Mouse (Mus musculus): ENCODE measurements at regions not wholly inside any gene's neighbourhood (a gene's known extent, or its start where the extent isn't known, plus 50 kb on each side); places are given as distances from the start of the nearest gene placed in this dataset.
A peak's percentile ranks its signal among the peaks of the same experiment; 100 is the strongest.
"Not testable (repeated sequence)": the region's sequence is repeated elsewhere in the genome, so short reads cannot be mapped to it uniquely, and the experiment has no call there.

DNA sequence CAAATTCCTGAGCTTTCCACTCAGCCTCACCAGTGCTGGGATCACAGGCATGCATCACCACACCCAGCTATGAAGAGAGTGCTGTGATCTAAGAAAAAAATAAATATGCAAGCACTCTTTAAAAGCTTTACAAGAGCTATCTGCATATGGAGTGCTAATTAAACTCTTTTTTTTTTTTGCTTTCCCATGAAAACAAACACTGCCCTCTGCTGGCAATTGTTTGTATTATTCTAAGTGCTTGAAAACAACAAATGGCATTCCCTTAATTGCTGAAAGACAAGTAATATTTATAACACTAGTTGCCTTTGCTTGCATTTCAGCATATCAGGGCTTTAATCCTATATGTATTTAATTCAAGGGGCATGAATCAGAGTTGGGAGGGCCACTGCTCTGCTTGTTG is 91.8 kb downstream of the 5730507C01Rik start:
- peak; percentile 50 for TF ChIP-seq CTCF (IDR thresholded peaks at IDR 0.05; ENCODE audit: low read depth)
- not testable (repeated sequence) for H3K27me3 ChIP-seq (replicated peaks; ENCODE audit: control insufficient read depth, insufficient read depth, low read length); H3K4me3 ChIP-seq (ENCODE audit: low read depth, low read length); H3K4me2 ChIP-seq (replicated peaks; ENCODE audit: low read depth); H3K9me3 ChIP-seq (ENCODE audit: control insufficient read depth); H3K4me1 ChIP-seq (replicated peaks; ENCODE audit: control insufficient read depth, insufficient read depth, low read length); ATAC-seq; H3K36me3 ChIP-seq (ENCODE audit: control insufficient read depth, insufficient read depth); H3K9ac ChIP-seq (ENCODE audit: low read depth, low read length); H3K27ac ChIP-seq (ENCODE audit: low read depth, low read length)

DNA sequence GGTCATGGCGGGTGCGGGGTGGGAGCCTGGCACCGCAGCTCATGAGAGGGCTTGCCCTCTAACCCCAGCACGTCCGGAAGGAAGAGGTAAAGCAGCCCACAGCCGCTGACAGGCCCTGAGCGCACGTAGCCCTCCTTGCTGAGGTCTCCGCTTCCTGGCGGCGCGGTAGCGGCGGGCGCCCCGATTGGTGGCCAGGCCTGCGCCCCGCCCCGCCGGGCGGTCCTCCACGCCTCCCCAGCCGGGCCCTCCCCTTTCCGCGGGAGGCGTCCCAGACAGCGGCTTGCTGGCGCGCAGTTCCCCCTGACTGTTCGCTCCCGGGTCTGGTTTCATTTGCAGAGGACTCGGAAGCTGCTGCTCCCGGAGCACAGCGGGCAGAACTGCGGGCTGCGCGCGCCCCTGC is 95.5 kb downstream of the 5730507C01Rik start:
- Histone ChIP-seq H3K4me3 (ENCODE audit: low read depth, low read length) (peak overlapping the region; percentile 69), H3K4me2 (replicated peaks; ENCODE audit: low read depth) (peak overlapping the region; percentile 74), H3K9ac (ENCODE audit: low read depth, low read length) (peak overlapping the region; percentile 57), H3K36me3 (ENCODE audit: control insufficient read depth, insufficient read depth) (no peaks in the 10 kb centered on the region), H3K9me3 (ENCODE audit: control insufficient read depth) (no peaks in the 10 kb centered on the region), H3K27me3 (replicated peaks; ENCODE audit: control insufficient read depth, insufficient read depth, low read length) (no peaks in the 10 kb centered on the region), H3K4me1 (replicated peaks; ENCODE audit: control insufficient read depth, insufficient read depth, low read length) (no peaks in the 10 kb centered on the region), H3K27ac (ENCODE audit: low read depth, low read length) (peak overlapping the region; percentile 21; the same call in 1 of the 2 replicates)
- TF ChIP-seq CTCF (IDR thresholded peaks at IDR 0.05; ENCODE audit: low read depth): no peak
- WGBS: 1% methylated on average over 30 of the region's 38 CpGs
- ATAC-seq: peak; percentile 93

DNA sequence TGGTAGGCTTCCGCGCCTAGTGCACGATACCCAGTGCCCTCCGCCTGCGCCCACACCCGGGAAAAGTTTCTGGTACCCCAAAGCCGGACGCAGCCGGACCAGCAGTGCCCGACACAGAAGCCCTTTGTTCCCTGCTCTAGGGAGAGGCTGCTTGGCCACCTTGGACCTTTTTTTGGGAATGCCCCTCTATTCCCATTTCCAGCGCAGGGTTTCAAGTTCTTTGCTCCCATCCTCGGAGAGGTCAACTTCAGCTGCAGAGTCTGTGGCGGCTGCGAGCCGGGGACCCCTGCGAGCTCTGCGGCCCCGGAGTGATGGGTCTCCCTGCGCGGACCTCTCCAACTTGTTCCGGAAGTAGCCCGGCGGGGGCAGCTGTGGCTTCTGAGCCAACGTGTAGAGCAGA is 96.3 kb downstream of the 5730507C01Rik start:
- not testable (repeated sequence) for ATAC-seq; H3K9ac ChIP-seq (ENCODE audit: low read depth, low read length); H3K9me3 ChIP-seq (ENCODE audit: control insufficient read depth)

More for the DNA sequence above, 96.3 kb downstream of the 5730507C01Rik start:
- not testable (repeated sequence) for H3K27me3 ChIP-seq (replicated peaks; ENCODE audit: control insufficient read depth, insufficient read depth, low read length); H3K27ac ChIP-seq (ENCODE audit: low read depth, low read length); H3K4me1 ChIP-seq (replicated peaks; ENCODE audit: control insufficient read depth, insufficient read depth, low read length); H3K36me3 ChIP-seq (ENCODE audit: control insufficient read depth, insufficient read depth)
- 0% methylated on average over 19 of the region's 24 CpGs for WGBS
- H3K4me3 ChIP-seq (ENCODE audit: low read depth, low read length): peak overlapping the region; percentile 69
- peak overlapping the region; percentile 74 for H3K4me2 ChIP-seq (replicated peaks; ENCODE audit: low read depth)

Measured in intestine, postnatal 0 days (tissue).